In the genomic region with DNA sequence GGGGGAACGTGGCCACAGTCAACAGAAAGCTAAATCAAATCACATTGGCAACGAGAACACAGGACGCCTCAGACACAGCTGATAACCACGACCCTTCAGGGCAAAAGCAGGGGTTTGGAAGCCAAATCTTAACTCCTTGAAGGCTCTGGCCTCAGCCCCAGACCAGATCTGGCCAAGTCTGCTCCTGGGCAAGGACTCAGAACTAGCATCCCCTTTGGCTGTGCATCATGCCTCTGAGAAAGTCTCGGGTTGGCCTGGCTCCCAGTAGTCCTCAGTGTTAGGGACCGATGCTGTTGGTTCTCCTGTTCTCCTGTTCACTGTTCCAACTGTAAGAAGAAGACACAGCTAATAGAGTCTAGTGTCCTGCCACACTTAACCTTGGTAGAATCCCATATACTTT, we compare ENCODE assay signal across 10 mouse cellular contexts. TPM values are rescaled to one million over a fixed set of nuclear protein-coding genes. Genes with fewer than 3 reads are reported as not detected.
DNase-seq lines count a peak whose midpoint lies in the region; ATAC-seq lines count a peak whose summit lies in the region.
"Had no signal": no experiment of that assay in that cellular context is flagged by ENCODE, and none has a peak within 500 bp of the region (broad histone marks: within the 10 kb centered on the region; RNA-seq: fewer than 3 reads in every experiment).

No protein-coding gene starts in this region.

- no peaks in the 10 kb centered on the region for H3K27me3 ChIP-seq in heart, embryonic 10.5 days (ENCODE audit: insufficient read depth, poor library complexity, severe bottlenecking)
- H3K27me3 ChIP-seq in lung, embryonic 16.5 days (ENCODE audit: control insufficient read depth, insufficient read depth, low read depth, low read length): no peaks in the 10 kb centered on the region
- no peaks in the 10 kb centered on the region for H3K27me3 ChIP-seq in hindbrain, embryonic 11.5 days (ENCODE audit: control insufficient read depth, insufficient read depth, low read length)
- no peaks in the 10 kb centered on the region for H3K27me3 ChIP-seq in midbrain, embryonic 16.5 days (ENCODE audit: control insufficient read depth, insufficient read depth, low read depth, low read length)

- H3K4me3 ChIP-seq in heart, embryonic 10.5 days: no peak overlapping the region
- no peak overlapping the region for H3K4me3 ChIP-seq in lung, embryonic 16.5 days (ENCODE audit: low read length)
- H3K4me3 ChIP-seq in hindbrain, embryonic 11.5 days (ENCODE audit: low read depth, low read length): no peak overlapping the region
- no peak overlapping the region for H3K4me3 ChIP-seq in midbrain, embryonic 16.5 days (ENCODE audit: low read depth, low read length)
- H3K4me3 ChIP-seq: forebrain, embryonic 10.5 days had no signal

- no peak overlapping the region for H3K4me2 ChIP-seq in lung, embryonic 16.5 days (ENCODE audit: low read depth, low read length)
- H3K4me2 ChIP-seq in hindbrain, embryonic 11.5 days (replicated peaks; ENCODE audit: low read depth, low read length): no peak overlapping the region
- H3K4me2 ChIP-seq in midbrain, embryonic 16.5 days (ENCODE audit: low read length): no peak overlapping the region

- H3K9ac ChIP-seq in lung, embryonic 16.5 days (ENCODE audit: low read length): no peak overlapping the region
- no peak overlapping the region for H3K9ac ChIP-seq in hindbrain, embryonic 11.5 days (ENCODE audit: low read depth, low read length)
- no peak overlapping the region for H3K9ac ChIP-seq in midbrain, embryonic 16.5 days (ENCODE audit: low read depth, low read length)

- peak; percentile 41 for DNase-seq in heart, adult 8-10 months (ENCODE audit: low spot score)
- no peak for DNase-seq in heart, embryonic 10.5 days (ENCODE audit: low spot score)
- DNase-seq in brain, adult 2 months (ENCODE audit: low read depth, low spot score): peak; percentile 61
- peak; percentile 86 to 91 for DNase-seq in cerebellum, postnatal 14 days
- no peak for DNase-seq in hindbrain, embryonic 11.5 days (ENCODE audit: low spot score)

- H3K9me3 ChIP-seq in heart, embryonic 10.5 days: no peaks in the 10 kb centered on the region
- no peaks in the 10 kb centered on the region for H3K9me3 ChIP-seq in lung, embryonic 16.5 days (ENCODE audit: control insufficient read depth, low read length)
- no peaks in the 10 kb centered on the region for H3K9me3 ChIP-seq in hindbrain, embryonic 11.5 days (ENCODE audit: control insufficient read depth, low read length)
- no peaks in the 10 kb centered on the region for H3K9me3 ChIP-seq in midbrain, embryonic 16.5 days (replicated peaks; ENCODE audit: control insufficient read depth, low read length, poor library complexity, severe bottlenecking)
- H3K9me3 ChIP-seq: forebrain, embryonic 10.5 days had no signal

- no peak overlapping the region for H3K27ac ChIP-seq in heart, embryonic 10.5 days
- no peak overlapping the region for H3K27ac ChIP-seq in lung, embryonic 16.5 days (ENCODE audit: low read length)
- no peak overlapping the region for H3K27ac ChIP-seq in hindbrain, embryonic 11.5 days (ENCODE audit: low read depth, low read length)
- H3K27ac ChIP-seq in midbrain, embryonic 16.5 days (ENCODE audit: low read length): no peak overlapping the region
- H3K27ac ChIP-seq: forebrain, embryonic 10.5 days; kidney, postnatal 0 days had no signal

- no peaks in the 10 kb centered on the region for H3K36me3 ChIP-seq in heart, embryonic 10.5 days
- H3K36me3 ChIP-seq in lung, embryonic 16.5 days (ENCODE audit: control insufficient read depth, insufficient read depth, low read length): no peaks in the 10 kb centered on the region
- no peaks in the 10 kb centered on the region for H3K36me3 ChIP-seq in hindbrain, embryonic 11.5 days (ENCODE audit: control insufficient read depth, insufficient read depth, low read length)
- no peaks in the 10 kb centered on the region for H3K36me3 ChIP-seq in midbrain, embryonic 16.5 days (ENCODE audit: control insufficient read depth, insufficient read depth, low read length)
- H3K36me3 ChIP-seq: forebrain, embryonic 10.5 days had no signal

- ATAC-seq in lung, embryonic 16.5 days (ENCODE audit: low read depth): peak; percentile 88
- no peak for ATAC-seq in monocyte, adult 5-6 weeks (replicated peaks; ENCODE audit: insufficient number of reproducible peaks, low FRiP score, low TSS enrichment, poor library complexity, severe bottlenecking)
- no peak for ATAC-seq in hindbrain, embryonic 11.5 days (ENCODE audit: low FRiP score)
- ATAC-seq in midbrain, embryonic 16.5 days: no peak

- H3K4me1 ChIP-seq in heart, embryonic 10.5 days: no peaks in the 10 kb centered on the region
- no peaks in the 10 kb centered on the region for H3K4me1 ChIP-seq in lung, embryonic 16.5 days (replicated peaks; ENCODE audit: control insufficient read depth, insufficient read depth, low read length)
- H3K4me1 ChIP-seq in hindbrain, embryonic 11.5 days (replicated peaks; ENCODE audit: control insufficient read depth, insufficient read depth, low read length): no peaks in the 10 kb centered on the region
- H3K4me1 ChIP-seq in midbrain, embryonic 16.5 days (ENCODE audit: control insufficient read depth, insufficient read depth, low read length): peaks cover 3% of the 10 kb centered on the region; the same call in 1 of the 2 replicates

- 78% methylated on average over 6 of the region's 6 CpGs for WGBS in heart, embryonic 10.5 days
- WGBS in lung, embryonic 16.5 days: 45% methylated on average over 6 of the region's 6 CpGs
- 83% methylated on average over 6 of the region's 6 CpGs for WGBS in hindbrain, embryonic 11.5 days
- WGBS in midbrain, embryonic 16.5 days: 63% methylated on average over 6 of the region's 6 CpGs

RNA-seq across cellular contexts. Expression of gene Arhgap20, which starts 30.1 kb away (rescaled TPM):
- 10 to 100 TPM; 21.7 to 29.7 (median 23.7) TPM for total RNA-seq in heart, adult 8-10 months (2022)
- 0.52 and 0.69 TPM in 2 replicates for polyA plus RNA-seq in heart, embryonic 10.5 days (2016; fragmentation: Nextera tagmentation; extraction: Ambion mirVana)
- polyA plus RNA-seq in lung, embryonic 16.5 days (2015; fragmentation: Nextera tagmentation; extraction: Ambion mirVana): 9.5 and 9.7 TPM in 2 replicates
- 0.11 to 0.38 TPM in 2 of 3 replicates, not detected in the other for total RNA-seq in monocyte, adult 5-6 weeks (2017)
- 5.0 and 7.8 TPM in 2 replicates for polyA plus RNA-seq in hindbrain, embryonic 11.5 days (2014; fragmentation: Nextera tagmentation; extraction: Ambion mirVana)
- 17.5 and 18.8 TPM in 2 replicates for polyA plus RNA-seq in midbrain, embryonic 16.5 days (2015; fragmentation: Nextera tagmentation; extraction: Ambion mirVana)

Comparison
In these comparisons a context has a peak if more than half of its experiments do, and no peak if none do; other contexts are left out.
1. DNase-seq: peak in heart, adult 8-10 months (single experiment), brain, adult 2 months (single experiment) and cerebellum, postnatal 14 days (2 of 2); none in heart, embryonic 10.5 days (single experiment) and hindbrain, embryonic 11.5 days (single experiment).